Mouse (Mus musculus) G1E-ER4 (cell line): ENCODE measurements around the gene Ap1m1. TPM values are rescaled to one million over a fixed set of nuclear protein-coding genes. Genes with fewer than 3 reads are reported as not detected.

ENCODE experiments used
- GATA1 ChIP-seq: IDR thresholded peaks from one replicate; pipeline ENCODE4 v1.8.0; 2012; ENCODE audit warnings: low read length, inconsistent platforms
- polyA plus RNA-seq: library from polyadenylated mRNA; stranded (reverse); fragments of >175 nt; gene quantifications from 2 replicates; pipeline ENCODE4 v1.2.3, GENCODE M21; 2012

Ap1m1 gene
- polyA plus RNA-seq, 1 experiment: 119 TPM

- TF ChIP-seq GATA1: no peak
These were observed 31.3 kb downstream of the Ap1m1 start for GRCm38 (mm10) chr8:72271051-72271660.

GRCm38 (mm10) chr8:72271691-72272090 lies 31.9 kb downstream of the Ap1m1 start:
- TF ChIP-seq GATA1: no peak

GRCm38 (mm10) chr8:72272361-72272760 lies 32.5 kb downstream of the Ap1m1 start:
- no peak for TF ChIP-seq GATA1

DNA sequence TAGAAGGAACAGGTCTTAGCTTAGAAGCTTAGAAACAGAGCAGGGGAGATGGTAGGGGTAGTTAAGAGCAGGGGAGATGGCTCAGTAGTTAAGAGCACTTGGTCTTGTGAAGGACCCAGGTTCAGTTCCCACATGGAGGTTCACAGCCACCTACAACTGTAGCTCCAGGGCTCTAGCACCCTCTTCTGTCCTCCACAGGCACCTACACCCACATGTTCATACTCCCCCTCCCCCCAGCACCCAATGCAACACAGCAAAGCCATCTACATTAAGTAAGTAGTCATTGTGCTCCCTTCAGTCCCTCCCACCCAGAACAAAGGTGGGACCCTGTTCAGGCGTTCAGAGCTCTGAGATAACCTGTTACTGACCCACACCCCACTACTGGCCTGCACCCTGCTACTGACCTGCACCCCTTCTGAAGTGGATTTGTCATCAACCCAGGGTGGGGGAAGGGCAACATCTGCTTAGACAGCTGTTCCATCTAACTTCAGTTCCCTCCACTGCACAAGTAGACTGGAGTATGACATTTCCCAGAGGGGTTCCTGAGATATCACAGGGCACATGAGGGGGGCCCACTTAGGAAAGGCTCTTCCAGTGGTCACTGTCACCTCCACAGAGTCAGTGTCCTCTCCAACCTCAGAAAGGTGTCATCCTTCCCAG lies 33.4 kb downstream of the Ap1m1 start:
- TF ChIP-seq GATA1: no peak

DNA sequence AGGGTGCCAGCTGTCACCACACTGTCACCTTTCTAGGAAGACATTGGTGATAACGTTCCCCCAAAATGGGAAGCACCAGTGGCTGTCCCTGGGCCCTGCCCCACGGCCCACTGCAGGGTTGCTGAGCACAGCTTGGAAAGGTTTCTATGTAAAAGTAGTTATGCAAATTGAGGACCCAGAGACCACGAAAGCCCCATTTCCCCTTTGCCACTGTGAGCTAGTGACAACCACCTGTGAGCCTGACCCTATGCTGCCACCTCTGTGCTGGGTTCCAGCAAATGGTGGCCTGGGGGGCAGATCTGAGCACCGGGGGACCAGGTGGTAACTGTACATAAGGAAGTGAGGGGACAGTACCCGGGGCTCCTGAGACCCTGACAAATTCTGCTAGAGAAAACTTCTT lies 34.0 kb downstream of the Ap1m1 start:
- no peak for TF ChIP-seq GATA1

DNA sequence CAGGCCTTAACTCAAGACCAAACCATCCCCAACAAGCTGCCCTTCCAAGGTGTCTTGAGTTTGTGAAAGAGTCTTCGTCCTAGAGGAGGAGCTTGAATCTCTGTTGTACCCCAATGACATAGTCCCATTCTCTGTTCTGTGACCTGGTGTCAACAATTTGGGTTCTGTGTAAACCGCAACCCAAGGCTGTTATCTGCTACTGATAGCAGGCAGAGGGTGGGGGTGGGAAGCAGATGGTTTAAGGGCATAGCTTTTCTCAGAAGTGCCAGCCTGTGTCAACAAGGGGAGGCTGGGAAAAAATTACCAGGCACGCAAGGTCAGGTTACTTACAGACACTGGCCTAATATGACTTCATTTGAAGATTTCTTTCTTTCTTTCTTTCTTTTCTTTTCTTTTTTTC lies 37.4 kb downstream of the Ap1m1 start:
- TF ChIP-seq GATA1: peak; percentile 81

DNA sequence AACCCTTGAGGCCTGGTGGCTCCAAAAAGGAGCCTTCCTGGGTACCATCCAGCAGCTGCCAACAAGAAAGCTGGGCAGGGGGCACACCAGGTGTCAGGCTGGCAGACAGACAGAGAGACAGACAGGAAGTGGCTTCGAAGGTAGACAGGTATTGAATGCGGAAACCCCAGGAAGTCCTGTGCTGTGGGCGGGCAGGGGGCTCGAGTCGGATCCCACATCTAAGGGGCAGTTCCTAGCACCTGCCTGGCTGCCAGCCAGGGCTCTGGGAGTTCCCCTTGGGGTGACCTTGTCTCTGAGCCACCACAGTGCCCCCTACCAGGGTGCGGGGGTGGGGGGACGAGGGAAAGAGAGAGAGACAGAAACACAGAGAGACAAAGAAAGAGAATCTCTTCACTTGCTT lies 39.3 kb downstream of the Ap1m1 start:
- no peak for TF ChIP-seq GATA1

DNA sequence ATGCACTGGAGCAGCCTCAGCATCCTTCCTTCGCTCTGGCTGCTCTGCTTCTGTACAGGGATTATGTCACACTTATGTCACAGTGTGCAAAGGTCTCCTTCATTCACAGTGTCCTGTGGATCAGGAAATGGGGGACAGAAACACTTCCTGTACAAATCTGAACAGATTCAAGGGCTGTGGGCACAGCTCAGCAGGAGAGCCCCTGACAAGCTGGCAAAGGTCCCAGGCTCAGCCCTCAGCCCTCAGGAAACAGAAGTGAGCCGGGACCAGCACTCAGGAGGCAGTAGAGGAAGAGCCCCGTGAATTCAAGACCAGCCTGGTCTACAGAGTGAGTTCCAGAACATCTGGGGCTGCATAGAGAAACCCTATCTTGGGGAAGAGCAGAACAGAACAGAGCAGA lies 41.8 kb downstream of the Ap1m1 start:
- no peak for TF ChIP-seq GATA1

DNA sequence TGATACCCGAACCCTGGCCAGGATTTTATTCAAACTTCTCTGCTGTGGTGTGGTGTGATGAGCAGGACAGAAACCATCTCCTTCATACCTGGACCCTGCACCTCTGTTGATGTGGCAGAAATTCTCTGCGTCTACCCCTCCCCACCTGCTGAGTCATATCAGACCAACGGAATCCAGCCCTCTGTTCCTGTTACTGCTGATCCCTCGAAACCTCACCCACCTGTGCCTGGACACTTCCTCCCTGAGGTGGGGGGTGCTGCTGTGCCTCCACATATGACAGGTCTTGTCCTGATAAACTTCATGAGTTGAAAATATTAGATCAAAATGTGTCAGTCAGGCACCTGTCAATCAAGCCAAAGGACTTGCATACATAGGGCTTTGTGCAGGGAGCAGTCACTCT lies 45.5 kb downstream of the Ap1m1 start:
- no peak for TF ChIP-seq GATA1

DNA sequence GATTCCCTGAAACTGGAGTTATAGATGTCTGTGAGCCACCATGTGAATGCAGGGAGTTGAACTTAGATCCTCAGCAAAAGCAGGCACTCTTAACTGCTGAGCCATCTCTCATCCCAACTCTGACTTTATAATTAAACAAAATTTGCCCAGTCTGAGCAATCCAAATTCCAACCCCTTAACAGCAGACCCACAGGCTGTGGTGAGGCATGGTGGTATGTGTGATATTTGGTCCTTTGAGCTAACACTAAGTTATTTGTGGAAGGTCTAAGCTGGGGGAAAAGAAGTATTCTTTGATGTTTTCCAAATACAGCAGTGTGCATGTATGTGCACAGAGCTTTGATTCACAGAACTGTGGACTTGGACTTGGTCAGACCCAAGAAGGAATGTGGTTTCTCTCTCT lies 49.2 kb downstream of the Ap1m1 start:
- TF ChIP-seq GATA1: no peak

DNA sequence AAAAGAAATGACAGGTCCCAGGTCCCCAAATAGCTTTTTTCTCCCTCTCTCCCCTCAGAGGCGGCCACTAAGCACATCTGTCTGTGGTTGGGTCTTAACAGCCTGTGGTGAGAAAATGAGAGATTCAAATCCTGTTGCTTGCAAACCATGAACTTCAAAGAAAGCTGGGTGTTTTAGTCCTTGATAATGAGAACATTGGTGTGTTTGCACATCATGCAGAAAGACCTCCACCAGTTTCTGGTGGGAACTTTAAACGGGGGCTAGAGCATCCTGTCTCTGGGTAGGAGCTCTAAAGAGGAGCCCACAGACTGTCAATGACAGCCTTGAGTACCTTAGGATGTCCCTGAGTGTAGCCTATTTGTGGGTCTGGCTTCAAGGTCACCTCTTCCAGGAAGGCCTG lies 51.3 kb downstream of the Ap1m1 start:
- no peak for TF ChIP-seq GATA1

DNA sequence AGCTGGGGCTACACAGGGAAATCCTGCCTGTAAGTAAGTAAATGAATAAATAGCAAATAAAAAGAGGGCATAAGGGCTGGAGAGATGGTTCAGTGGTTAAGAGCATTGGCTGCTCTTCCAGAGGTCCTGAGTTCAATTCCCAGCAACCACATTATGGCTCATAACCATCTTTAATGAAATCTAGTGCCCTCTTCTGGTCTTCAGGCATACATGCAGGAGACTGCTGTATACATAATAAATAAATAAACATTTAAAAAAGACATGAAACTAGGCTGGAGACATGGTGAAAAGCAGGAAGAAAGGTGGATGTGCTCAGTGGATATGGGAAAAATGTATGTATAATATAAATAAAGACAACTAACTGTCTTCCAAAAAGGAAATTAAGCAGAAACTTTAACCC lies 53.5 kb downstream of the Ap1m1 start:
- no peak for TF ChIP-seq GATA1

DNA sequence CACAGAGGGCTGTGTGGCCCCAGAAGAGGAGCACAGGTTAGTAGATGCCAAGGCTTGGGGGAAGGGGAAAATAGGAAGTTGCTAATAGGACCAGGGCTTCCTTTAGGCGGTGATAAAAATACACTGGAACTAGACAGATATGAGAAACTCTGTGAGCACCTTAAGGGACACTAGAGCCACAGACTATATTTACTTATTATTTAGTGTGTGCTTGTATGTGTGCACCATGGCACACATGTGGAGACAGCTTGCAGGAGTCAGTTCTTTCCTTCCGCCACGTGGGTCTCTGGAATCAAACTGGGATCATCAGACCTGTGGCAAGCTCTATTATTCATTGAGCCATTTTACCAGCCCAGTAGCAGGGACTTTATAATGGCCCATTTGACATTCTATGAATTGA lies 55.3 kb downstream of the Ap1m1 start:
- no peak for TF ChIP-seq GATA1

DNA sequence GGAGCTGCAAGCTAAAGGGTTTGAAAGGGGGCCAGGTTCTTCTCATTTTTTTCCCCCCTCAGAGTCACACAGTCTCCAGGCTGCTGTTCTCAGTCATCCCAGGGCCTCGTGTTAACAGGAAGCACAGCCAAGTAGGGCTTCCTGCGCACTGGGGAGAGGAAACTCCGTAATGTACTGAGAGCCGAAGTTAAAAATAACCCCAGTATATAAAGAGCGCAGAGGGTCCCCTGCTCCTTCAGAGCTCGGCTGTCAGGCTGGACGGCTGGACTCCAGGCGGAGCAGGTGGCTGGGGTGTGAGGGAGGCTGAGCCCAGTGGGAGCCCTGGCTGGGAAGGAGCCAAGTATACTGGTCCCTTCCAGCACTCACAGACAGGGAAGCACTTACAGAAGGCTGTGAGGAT lies 55.9 kb downstream of the Ap1m1 start:
- TF ChIP-seq GATA1: no peak

DNA sequence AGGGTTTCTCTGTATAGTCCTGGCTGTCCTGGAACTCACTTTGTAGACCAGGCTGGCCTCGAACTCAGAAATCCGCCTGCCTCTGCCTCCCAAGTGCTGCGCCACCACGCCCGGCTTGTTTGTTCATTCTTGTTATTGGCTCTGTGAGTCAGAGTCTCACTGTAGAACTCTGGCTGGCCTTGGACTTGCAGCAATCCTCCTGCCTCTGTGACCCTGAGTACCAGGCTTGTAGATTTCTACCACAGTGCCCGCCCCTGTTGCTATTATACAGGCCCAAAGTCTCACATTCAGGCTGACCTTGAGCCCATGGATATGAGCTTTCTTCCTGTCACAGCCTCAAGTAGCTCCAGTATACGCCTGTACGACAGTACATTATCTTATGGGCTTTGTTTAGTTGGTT lies 56.7 kb downstream of the Ap1m1 start:
- no peak for TF ChIP-seq GATA1

- TF ChIP-seq GATA1: no peak
These were observed 59.1 kb downstream of the Ap1m1 start for GRCm38 (mm10) chr8:72298928-72299327.

DNA sequence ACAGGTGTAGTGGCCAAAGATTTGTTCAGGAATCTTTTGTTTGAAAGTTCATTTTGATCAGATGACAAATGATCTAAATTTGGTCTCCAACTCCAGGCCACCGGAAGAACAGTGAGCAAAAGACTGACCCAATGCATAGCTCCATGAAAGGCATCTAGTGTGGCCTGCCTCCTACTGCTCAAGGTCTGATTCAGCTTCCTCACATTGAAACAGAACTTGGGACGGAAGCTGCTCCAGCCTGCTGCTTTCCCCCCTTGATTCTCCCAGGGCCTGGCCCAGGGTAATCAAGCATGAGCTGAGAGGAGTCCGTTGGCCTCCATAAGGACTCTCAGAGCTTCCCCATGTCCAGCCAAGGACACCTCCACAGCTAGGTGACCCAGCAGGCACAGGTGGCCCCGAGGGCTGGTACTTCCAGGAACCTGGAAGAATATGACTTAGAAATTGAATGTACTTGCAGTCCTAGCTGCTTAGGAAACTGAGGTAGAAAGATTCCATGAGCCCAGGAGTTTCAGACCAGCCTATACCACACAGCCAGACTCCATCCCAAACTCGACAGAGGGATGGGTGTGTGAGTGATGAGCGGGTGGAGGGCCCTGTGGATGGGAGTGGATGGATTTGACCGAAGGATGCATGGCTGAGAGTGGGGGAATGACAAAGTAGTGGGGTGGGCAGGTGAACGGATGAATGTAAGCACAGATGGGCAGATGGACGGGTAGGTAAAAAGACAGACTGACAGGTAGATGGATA lies 61.0 kb downstream of the Ap1m1 start:
- no peak for TF ChIP-seq GATA1
